Mouse (Mus musculus) subcutaneous adipose tissue, adult 2 months (tissue): Measurements from ENCODE around the gene Cplx3. TPM values are rescaled to one million over a fixed set of nuclear protein-coding genes. Genes with fewer than 3 reads are reported as not detected.

Experiments used
- polyA plus RNA-seq: library from polyadenylated mRNA; depleted of rRNA; stranded (reverse); fragments of >200 nt; gene quantifications from 2 replicates; pipeline ENCODE4 v1.2.3, GENCODE M21; 2012; ENCODE audit warnings: low replicate concordance; rRNA removed

The Cplx3 gene
- not detected in 2 replicates for polyA plus RNA-seq

GRCm38 (mm10) chr9:57606139-57606851, at the start of gene Cplx3:
Gene Cplx3, minus strand, starts transcription at chr9:57606281.

GRCm38 (mm10) chr9:57653283-57653682, 47.2 kb upstream of the Cplx3 start, which contains the start of gene Csk:
Gene Csk, minus strand, starts transcription at chr9:57653631.

GRCm38 (mm10) chr9:57620674-57621073, 14.6 kb upstream of the Cplx3 start, which contains the start of gene Lman1l:
Gene Lman1l, minus strand, starts transcription at chr9:57620774.

GRCm38 (mm10) chr9:57589224-57590126, 16.6 kb downstream of the Cplx3 start, which contains the start of gene Ulk3:
Gene Ulk3, plus strand, starts transcription at chr9:57589452.

GRCm38 (mm10) chr9:57560861-57561710, 45.0 kb downstream of the Cplx3 start, which contains the start of gene Scamp2:
Gene Scamp2, plus strand, starts transcription at chr9:57560943.

GRCm38 (mm10) chr9:57552139-57552887, 53.8 kb downstream of the Cplx3 start, which contains the start of gene Mpi:
Gene Mpi, minus strand, starts transcription at chr9:57552763.

Other genes with a start within 250 kb of the Cplx3 start
- gene Ppcdc, start 166.2 kb downstream of the Cplx3 start, polyA plus RNA-seq = 40.6 and 42.8 TPM in 2 replicates
- gene Scamp5, start 138.2 kb downstream of the Cplx3 start, polyA plus RNA-seq = 31.3 and 41.5 TPM in 2 replicates
- gene Rpp25, start 102.3 kb downstream of the Cplx3 start, polyA plus RNA-seq = 0.64 and 2.9 TPM in 2 replicates
- 340 and 349 TPM in 2 replicates for gene Cox5a, start 85.0 kb downstream of the Cplx3 start, polyA plus RNA-seq
- 9.7 and 18.3 TPM in 2 replicates for gene Fam219b, start 68.8 kb downstream of the Cplx3 start, polyA plus RNA-seq
- gene Mpi, start 53.5 kb downstream of the Cplx3 start, polyA plus RNA-seq = 36.8 and 58.0 TPM in 2 replicates
- gene Scamp2, start 45.3 kb downstream of the Cplx3 start, polyA plus RNA-seq = 80.3 and 132 TPM in 2 replicates
- gene Ulk3, start 16.8 kb downstream of the Cplx3 start, polyA plus RNA-seq = 28.6 and 44.0 TPM in 2 replicates
- gene Lman1l, start 14.5 kb upstream of the Cplx3 start, polyA plus RNA-seq = not detected in 2 replicates
- gene Csk, start 47.4 kb upstream of the Cplx3 start, polyA plus RNA-seq = 55.4 and 57.6 TPM in 2 replicates
- 0.08 TPM in 1 of 2 replicates, not detected in the other for gene Cyp1a2, start 77.4 kb upstream of the Cplx3 start, polyA plus RNA-seq
- 1.3 and 3.2 TPM in 2 replicates for gene Cyp1a1, start 81.6 kb upstream of the Cplx3 start, polyA plus RNA-seq
- 10.7 and 15.8 TPM in 2 replicates for gene Edc3, start 102.3 kb upstream of the Cplx3 start, polyA plus RNA-seq
- gene Clk3, start 159.6 kb upstream of the Cplx3 start, polyA plus RNA-seq = 92.5 and 124 TPM in 2 replicates
- 5.8 and 8.3 TPM in 2 replicates for gene Arid3b, start 230.5 kb upstream of the Cplx3 start, polyA plus RNA-seq